Mouse (Mus musculus) adrenal gland, postnatal 14 days (tissue): Measurements from ENCODE around the gene P2rx2. TPM values are rescaled to one million over a fixed set of nuclear protein-coding genes. Genes with fewer than 3 reads are reported as not detected.

ENCODE experiments used
- DNase-seq: peaks from one replicate; pipeline ENCODE4 v3.0.0; 2021; ENCODE audit warnings: mixed read lengths
- long read RNA-seq, 2 experiments: library from polyadenylated mRNA; stranded (forward); transcript quantifications; one replicate each; pipeline ENCODE4 v2.0.0; 2021
- total RNA-seq: library from RNA; stranded (reverse); gene quantifications from 2 replicates; pipeline ENCODE4 v1.2.3, GENCODE M21; 2021

Gene P2rx2
- 0.48 and 1.2 TPM in 2 replicates for total RNA-seq
- long read RNA-seq, experiment 1, partial matches to known transcripts: 0 of 1 reads
- long read RNA-seq, experiment 1, other reads (novel, unspliced or antisense): 0 of 1 reads
- long read RNA-seq, experiment 2: 0 reads

DNA sequence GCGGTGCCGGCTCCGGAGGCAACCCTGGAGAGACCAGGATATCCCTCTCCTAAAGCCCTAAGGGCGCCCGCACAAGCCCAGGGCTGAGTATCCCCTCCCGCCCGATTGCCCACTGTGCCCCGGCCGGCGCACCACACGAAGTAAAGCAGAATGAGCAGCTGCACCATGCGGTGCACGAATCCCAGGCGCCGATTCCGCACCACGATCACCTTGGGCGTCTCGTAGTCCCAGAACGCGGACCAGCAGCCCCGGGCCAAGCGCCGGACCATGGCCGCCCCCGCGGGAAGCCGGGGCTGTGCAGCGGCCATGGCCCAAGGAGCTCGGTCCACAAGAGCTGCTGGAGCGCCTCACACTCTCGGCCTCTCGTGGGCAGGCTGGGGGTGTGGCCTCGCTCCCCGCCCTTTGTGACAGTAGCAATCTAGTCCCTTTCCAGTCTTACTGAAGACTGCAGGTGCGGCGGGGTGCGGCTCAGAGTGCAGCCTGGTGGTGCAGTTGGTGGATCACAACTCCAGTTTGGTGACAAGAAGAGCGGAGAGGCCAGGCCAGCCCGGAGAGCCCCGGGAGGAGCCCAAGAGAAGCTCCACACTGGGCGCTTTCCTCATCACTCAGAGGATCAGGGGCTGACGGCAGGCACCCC is at the start of gene P2rx2:
P2rx2 (minus strand) TSS at position 565 of the 637 bp plus-strand sequence.
- DNase-seq: peak; percentile 76

DNA sequence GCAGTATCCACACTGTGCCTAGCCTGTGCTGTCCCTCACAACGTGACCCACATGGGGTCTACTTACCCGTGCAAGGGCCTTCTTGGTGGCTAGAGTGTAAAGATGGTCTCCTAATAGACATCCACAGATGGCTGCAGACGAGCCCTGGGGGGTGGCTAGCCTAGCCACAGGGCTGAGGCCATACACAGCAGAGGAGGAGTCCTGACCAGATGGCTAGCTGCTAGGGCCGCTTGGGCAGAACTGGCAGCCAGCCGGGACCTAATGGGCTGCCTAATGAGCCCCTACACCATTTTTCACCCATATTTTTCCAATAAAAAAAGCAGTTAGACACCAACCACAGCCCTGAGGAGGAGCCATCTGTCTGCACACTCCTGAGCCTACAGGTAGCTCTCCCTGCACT is 49.7 kb upstream of the P2rx2 start:
- DNase-seq: no peak

DNA sequence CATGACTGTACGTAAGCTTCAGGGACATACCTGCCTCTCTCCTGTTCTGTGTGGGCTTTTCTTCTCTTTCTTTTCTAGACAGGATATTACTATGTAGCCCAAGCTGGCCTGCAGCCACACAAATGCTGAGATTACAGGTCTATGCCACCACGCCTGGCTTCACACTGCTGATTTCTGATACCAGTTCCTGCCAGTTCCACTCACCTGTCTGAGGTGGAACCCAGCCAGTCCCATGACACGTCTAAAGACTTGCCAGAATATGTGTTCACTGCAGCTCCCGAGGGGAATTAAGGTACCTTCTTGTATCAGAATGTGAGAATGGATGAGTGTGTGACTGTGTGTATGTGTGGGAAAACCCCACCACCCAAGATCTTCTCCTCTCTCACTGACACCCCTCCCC is 47.6 kb upstream of the P2rx2 start:
- DNase-seq: no peak

DNA sequence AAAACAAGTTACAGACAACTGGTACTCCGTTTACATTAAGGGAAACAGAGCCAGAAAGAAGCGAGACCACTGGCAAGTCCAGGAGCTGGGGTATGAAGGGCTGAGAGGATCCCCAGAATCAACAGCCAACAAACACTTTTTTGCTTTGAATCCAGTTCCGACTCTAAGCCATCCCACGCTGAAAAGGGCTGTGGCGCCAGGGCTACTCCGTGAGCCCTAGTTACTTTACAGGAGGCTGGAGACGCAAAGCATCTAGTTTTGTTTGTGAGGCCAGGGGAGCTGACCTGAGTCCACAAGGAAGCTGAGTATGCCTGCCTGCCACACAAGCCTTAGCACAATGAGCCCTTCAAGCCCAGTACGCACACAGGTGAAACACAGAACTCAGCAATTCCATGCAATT is 44.3 kb upstream of the P2rx2 start:
- no peak for DNase-seq

DNA sequence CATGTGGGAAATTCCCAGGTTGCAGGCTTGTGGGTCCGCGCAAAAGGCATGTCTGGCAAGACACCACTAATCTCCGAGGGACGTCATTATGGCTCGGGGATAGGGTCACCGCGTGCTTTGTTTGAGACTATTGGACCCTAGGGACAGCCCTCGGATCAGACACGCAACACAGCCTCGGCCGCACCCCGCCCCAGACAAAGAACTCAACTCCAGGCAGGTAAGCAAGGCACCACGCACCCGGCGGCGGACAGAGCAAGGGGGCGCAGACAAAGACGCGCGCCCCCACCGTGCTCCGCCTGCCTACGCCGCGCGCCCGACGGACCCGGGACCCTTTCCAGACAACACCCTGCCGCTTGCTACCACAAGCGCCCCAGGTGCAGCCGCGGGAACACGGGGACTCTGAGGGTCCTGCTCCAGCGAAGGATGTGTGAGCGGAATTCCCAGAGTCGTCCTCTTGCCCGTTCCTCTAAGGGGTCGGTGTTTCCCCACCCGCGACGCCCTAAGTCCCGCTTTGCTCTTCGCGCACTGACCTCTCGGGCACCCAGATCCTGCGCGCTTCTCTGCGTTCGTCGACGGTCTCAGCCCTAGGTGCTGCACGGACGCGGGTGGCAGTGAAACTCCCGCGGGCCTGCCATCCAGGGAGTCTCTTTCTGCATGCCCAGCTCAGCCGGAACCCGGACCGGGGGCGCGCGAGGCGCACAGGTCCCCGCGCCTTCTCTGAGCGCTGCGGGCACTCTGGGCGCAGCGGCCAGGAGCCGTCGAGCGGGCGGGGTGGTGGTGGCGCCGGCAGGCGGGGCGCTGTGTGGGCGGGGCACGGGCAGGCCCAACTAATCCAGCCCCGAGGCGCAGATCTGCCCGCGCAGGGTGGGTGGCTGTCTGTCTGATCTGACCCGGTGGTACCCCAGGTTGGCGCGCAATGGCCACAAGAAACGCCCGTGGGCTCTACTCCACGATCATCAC is 43.6 kb upstream of the P2rx2 start:
- DNase-seq: peak; percentile 90

DNA sequence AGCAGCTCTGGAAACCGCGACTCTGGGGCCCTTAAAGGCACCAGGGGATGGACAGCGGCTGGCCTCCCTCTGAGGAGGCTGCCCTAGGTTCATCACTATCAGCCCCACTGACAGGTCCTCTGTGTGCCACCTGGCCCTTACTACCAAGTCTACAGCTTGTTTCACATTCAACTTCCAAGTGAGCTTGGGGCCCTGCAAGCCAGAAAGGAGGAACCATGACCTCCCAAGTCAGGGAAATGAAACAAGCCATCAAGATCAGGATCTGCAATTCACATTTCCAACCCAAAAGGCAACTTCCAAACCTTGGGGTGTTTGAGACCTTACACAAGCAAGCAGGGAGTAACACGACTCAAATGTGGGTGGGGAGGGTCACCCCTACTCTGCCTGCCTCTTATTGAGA is 42.3 kb upstream of the P2rx2 start:
- no peak for DNase-seq

DNA sequence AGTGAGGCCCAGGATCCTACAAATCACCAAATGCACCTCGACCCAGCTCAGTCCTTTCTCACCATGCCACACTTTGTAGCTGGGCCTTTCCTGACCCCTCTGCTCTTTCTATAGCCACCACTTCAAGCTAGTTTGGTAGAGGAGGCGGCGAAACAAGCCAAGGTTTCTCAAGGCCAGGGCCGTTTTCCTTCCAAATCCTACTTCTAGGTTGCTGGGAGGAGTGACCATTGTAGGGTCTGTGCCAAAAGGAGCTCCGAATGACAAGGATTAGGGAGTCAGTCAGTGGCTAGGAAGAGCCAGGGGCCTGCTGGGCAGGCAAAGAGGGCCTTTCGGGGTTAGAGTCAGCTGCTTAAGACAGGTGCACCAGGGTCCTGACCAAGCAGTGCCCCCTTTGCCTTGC is 41.5 kb upstream of the P2rx2 start:
- peak; percentile 49 for DNase-seq

DNA sequence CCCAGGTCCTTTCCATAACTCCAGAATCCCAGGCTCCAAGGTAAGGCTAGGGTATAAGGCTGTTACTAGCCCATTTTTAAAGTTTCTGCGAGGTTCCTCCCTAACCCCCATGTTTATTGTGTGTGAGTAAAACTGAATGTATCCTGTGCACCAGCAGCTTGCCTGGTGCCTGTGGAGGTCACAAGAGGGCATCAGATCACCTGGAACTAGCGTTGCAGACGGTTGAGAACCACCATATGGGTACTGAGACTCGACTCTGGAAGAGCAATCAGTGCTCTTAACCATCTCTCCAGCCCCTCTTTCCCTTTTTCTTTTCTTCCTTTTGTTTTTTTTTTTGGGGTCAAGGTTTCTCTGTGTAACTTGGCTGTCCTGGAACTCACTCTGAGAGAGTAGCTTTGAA is 36.8 kb upstream of the P2rx2 start:
- DNase-seq: no peak

DNA sequence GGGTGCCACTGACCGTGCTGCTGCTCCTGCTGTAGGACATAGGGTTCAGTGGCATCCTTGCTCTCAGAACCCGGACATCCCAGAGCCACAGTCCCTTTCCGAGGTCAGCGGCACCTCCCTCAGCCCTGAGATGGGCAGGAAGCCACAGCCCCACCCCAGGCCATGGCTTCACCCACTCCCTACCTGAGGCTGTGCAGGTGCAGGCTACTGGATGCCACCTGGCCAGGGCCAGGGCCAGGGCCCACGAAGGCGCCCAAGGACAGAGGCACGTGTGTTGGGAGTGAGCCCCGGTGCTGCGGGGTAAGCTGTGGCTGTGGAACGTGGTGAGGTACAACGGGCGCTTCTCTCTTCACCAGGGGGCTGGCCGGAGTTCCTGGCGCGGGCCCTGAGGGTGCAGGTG is 36.1 kb upstream of the P2rx2 start:
- DNase-seq: no peak

DNA sequence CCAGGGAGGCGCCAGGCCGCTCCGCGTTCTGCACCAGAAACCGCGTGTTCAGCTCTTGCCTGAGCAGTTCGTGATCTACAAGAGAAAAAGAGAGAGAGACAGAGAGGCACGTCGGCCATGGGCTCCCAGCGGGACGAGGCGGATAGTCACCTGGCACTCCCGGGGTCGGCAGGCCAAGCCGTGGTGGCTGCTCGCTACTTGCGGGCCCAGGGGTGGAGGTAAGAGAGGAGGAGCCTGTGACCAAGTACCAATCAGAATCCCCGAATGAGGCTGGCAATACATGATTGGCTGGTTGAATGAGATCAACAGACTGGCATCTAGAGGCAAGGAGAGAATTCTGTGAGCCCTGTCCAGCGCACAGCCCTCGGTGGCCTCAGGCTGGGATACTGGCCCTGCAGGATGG is 35.2 kb upstream of the P2rx2 start:
- no peak for DNase-seq

DNA sequence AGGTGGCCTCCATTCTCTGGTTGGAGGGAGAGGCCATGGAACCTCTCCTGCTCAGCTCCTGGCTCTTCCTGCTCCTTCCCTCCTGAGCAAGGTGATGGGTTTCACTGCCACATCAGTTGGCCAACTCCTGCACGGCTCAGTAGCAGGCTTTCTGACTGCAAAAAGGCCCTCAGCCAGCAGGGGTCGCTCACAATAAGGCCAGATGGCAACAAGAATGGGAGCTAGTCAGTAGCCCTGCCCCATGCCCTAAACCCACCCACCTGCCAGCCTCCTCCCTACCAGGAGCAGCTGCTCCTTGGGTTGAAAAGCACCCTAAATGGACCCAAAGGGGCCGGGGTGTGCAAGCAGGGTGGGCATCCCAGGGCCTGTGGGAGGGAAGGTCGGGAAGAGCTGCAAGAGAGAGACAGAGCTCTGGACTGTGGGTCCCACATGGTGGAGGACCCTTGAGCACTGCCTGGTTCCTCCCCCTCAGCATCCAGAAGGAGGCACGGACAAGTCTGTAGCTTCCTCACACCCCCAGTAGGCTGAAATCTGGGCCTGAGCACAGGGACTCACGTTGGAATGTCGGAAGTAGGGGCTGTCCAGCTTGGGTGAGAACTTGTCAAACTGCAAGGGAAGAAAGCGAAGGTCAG is 33.9 kb upstream of the P2rx2 start:
- peak; percentile 85 for DNase-seq

DNA sequence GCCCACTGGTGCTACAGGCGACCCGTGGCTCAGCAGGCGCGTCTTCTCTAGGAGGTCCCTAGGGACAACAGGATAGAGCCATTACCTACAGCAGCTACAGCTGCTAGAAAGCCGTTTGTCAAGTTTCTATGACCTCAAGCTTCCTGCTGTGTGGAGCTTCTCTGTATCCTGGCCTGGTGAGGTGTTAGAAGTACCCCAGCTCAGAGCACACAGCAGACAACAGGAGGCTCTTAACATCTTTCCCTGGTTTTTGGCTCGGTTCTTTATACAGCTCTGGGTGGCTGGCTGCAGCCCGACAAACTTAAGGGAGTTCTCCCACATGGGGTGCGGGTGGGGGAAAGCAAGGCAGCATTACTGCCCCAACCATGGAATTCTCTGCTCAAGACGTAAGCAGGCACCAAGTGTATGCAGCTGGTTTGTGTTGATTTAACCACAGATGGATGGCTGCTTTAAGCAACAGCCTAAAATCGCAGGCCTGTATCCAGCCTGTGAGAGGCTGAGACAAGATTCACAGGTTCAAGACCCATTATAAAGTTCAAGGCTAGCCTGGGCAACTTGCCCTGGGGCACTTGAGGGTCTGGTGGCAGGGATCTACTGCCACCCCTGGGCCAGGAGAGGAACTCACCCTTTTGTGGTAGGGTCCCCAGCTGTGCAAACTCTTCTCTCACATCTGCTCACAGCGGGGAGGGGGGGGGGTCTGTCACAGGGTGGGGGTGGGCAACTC is 21.0 kb upstream of the P2rx2 start:
- DNase-seq: peak; percentile 62

DNA sequence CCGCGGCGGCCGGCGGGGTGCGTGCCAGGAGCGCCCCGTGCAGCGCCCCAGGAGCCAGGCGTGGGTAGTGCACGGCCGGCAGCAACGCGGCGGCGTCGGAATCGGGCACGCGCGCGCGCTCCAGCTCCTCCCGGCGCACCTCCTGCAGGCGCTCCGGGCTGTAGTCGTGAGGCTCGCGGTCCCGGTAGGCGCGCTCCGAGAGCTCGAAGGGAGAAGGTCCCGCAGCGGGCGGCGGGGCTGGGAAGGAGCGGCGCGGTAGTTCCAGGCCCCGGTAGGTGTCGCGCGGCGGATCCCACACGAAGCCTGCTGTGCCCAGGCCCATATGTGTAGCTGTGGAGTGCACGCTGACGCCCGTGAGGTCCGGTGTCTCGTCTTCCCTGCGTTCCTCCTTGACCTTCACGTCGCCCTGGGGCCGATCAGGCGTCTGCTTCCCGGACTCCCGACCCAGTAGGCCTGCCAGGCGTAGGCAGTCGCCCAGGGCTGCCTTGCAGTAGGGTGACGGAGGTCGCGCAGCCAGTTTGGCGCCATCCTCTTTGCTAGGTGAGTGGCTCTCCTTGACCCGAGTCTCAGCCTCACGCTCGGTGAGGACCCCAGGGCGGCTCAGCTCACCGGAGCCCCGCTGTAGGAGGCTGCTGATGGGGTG is 20.3 kb upstream of the P2rx2 start:
- peak; percentile 92 for DNase-seq

DNA sequence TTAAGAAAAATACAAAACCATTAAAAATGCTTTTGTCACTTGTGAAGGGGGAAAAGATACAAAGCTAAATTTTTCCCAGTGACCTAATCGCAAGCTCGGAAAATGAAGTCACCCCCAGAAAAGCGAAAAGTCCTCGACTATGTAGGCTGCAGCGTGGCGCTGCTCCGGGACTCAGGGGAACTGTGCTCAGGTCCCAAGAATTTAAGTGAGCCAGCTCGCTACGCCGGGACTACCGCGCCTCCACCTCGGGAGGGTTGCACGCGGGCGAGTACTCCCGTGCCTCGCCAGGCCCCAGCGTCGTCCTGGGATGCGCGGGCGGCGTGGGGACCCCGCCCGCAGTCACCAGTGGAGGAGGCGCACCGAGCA is 19.8 kb upstream of the P2rx2 start:
- DNase-seq: no peak

DNA sequence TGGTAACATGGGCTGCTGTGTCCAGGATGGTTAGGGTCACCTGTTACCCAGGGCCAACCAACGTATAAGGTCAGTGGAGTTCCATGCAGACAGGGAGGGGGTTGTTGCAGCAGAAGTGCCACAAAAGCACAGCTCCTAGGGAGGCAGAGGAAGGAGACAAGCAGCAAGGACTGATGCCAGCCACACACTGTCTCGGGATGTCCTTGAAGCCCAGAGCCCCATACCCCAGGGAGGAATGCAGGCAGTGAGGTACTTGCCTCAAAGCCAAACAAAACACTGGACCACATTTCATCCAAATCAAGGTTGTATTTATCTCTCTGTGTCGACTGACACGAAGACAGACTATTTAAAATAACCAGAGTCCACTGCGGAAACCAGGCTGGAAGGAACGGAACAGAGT is 18.5 kb upstream of the P2rx2 start:
- DNase-seq: peak; percentile 57

DNA sequence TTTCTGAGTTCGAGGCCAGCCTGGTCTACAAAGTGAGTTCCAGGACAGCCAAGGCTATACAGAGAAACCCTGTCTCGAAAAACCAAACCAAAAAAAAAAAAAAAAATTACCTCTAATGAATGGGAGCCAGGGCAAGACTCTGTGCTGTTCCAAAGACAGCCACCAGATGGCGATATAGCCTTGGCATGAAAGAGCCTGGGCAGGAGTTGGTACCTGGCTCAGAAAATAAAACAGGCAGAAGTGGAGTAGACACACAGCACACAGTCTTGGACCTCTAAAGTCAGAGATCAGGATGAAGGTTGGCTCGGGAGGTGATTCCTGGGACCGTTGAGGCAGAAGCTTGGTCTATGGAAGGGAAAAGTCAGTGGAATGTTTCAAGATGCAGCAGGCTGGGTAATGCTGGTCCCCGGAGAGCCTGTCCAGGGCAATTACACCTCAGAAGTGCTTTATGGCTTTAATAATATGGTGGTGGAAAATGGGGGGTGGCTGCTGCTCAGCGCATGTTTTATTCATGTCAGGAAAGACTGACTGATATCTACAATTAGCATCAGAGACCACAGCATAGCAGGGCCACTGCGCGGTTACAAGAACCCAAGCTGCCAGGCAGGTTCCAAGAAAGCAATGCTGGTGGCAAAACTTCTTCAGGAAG is 14.6 kb upstream of the P2rx2 start:
- peak; percentile 89 for DNase-seq

DNA sequence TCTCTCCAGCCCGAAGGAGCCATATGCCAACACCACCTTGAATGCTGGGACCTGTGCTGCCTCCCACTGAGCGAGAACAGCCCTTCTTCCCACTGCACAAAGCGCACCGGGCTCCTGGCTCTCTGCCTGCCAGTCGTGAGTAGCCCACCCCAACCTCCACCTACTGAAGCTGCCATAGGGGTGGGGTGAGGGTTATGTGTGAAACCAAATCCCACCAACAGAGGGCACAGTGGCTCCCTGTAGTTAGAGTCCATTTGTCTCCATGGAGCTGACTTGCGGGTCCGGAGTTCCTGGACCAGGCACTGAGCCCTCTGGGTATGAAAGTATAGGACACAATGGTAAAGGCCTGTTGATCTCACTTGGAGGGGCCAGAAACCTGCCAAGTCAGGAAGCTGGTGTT is 11.7 kb upstream of the P2rx2 start:
- DNase-seq: peak; percentile 58

DNA sequence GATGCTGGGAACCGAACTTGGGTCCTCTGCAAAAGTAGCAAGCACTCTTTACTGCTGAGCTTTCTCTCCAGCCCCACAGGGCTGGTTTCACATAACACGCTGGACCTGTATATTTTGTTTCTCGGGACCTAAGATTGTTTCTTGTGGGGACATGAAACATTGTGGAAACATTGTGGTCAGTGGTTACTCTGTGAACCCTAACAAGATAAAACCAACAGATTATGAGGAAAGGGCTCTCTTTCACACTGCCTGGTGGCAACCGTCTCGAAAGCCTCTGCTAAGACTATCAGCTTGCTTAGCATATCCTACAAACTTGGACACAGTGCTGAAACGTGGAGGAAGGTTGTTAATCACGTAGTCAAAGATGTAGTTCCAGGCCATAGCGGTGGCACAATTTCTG is 4.0 kb upstream of the P2rx2 start:
- DNase-seq: no peak

DNA sequence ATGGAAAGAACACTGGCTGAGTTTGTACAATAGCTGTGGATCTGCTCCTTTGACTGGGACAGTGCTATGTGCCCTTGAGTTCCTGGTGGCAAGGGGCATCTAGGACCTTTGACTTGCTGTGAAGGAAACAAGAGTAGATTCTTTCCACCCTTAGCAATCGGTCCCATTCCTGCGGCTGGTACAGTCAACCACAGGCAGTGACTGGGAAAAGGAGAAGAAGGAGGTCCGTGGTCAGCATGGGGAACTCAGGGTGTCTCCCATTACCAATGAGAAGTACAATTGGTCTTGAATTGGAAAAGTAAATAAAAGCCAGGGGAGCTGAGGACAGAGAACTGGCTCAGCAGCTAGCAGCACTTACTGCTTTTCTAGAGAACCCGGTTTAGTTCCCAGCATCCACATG is 2.5 kb upstream of the P2rx2 start:
- DNase-seq: no peak

DNA sequence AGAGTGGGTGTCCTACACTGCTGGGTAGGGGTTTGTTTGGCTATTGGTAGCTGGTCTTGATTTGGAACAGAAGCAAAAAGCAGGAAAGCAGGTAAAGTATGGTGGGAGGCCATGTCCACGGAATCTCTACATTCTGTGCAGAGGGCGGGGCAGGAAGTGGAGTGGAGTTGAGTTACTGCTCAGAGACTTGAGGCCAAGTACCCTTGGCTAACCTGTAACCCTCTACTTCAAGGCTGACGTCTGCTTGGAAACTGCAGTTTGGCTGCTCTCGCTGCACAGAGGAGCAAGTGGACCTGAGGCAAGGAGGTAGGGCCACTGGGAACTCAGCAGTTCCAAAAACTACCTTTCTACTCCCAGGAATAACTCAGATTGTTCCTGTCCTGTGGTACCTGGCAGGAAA is 1.5 kb upstream of the P2rx2 start, which contains the start of gene Lrcol1:
Lrcol1 (plus strand) TSS at position 207 of the 400 bp plus-strand sequence.
- DNase-seq: no peak

DNA sequence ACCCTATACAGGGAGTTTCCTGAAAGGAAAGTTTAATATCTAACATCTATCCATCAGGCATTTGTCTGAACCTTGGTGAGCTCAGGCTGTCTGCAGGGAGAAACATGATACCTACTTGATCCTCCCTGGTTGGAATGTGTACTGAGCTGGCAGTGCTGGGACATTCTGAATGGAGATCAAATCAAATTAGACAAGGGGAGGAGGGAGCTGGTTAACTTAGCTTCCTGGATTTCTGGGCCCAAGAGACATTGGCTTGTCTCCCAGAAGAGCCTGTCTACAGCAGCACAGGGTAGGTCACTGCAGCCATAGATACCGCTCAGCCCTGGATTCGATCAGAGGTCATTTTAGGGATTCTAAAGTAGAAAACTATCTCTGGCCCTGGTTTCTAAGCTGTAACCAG is 4.2 kb downstream of the P2rx2 start:
- no peak for DNase-seq
